Mouse (Mus musculus): ENCODE measurements at regions not wholly inside any gene's neighbourhood (a gene's known extent, or its start where the extent isn't known, plus 50 kb on each side); places are given as distances from the start of the nearest gene placed in this dataset. TPM values are rescaled to one million over a fixed set of nuclear protein-coding genes. Genes with fewer than 3 reads are reported as not detected.

MicroRNA genes in the stretch of these regions (microRNA counts, 519-probe panel; counts per million panel counts)
- not detected for microRNA mmu-miR-1971

Small RNA genes in the stretch of these regions (microRNA-seq; reads per million reads assigned to microRNA genes)
- gene Mir1971 (ENCODE audit: borderline number of aligned reads), result not detected

Measured in embryonic facial prominence, embryonic 11.5 days (tissue).